Mouse (Mus musculus): ENCODE results near the gene Cyth4.

DNA sequence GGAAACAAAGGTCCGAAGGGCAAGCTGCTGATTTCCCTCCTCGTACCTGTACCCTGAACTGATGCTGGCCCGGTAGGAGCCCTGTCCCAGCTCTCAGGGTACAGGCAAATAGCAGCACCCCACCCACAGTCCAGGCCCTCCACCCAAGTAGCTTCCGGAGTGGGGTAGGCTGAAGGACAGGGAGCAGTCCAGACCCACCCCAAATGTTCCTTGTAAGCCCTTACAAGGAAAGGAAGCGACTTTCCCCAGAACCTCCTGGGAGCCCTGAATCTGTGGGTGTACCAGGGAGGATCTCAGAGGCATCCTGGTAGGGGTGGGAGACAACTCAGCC lies 24.6 kb upstream of the Cyth4 start:
- TF ChIP-seq CTCF (IDR thresholded peaks at IDR 0.05) (no peak), EP300 (IDR thresholded peaks at IDR 0.05) (no peak)
